Mouse (Mus musculus): Measurements from ENCODE around the gene Gna11. TPM values are rescaled to one million over a fixed set of nuclear protein-coding genes. Genes with fewer than 3 reads are reported as not detected.

Gna11 gene
- polyA plus RNA-seq, 1 experiment from 2014 or later, result 20.3 TPM

- no peak overlapping the region for H3K4me2 ChIP-seq
- WGBS (ENCODE audit: insufficient replicate concordance), result 81% methylated on average over 5 of the region's 5 CpGs
- H3K9me3 ChIP-seq (replicated peaks), result no peaks in the 10 kb centered on the region
- ATAC-seq (ENCODE audit: insufficient read depth), result no peak
- H3K4me1 ChIP-seq (replicated peaks), result peaks cover 30% of the 10 kb centered on the region
- H3K4me3 ChIP-seq (replicated peaks), result no peak overlapping the region
- no peaks in the 10 kb centered on the region for H3K36me3 ChIP-seq (replicated peaks)
- no peaks in the 10 kb centered on the region for H3K27me3 ChIP-seq
- no peak overlapping the region for H3K9ac ChIP-seq
- no peak overlapping the region for H3K27ac ChIP-seq (replicated peaks)
Measured at GRCm38 (mm10) chr10:81553232-81553631, 8.2 kb upstream of the Gna11 start.

GRCm38 (mm10) chr10:81551597-81552102 is 6.7 kb upstream of the Gna11 start:
- Histone ChIP-seq H3K9me3 (replicated peaks) (no peaks in the 10 kb centered on the region), H3K27me3 (no peaks in the 10 kb centered on the region), H3K4me3 (replicated peaks) (no peak overlapping the region), H3K27ac (replicated peaks) (peak overlapping the region; percentile 41), H3K36me3 (replicated peaks) (no peaks in the 10 kb centered on the region), H3K4me1 (replicated peaks) (peaks cover 38% of the 10 kb centered on the region), H3K9ac (no peak overlapping the region), H3K4me2 (peak overlapping the region; percentile 29)
- ATAC-seq (ENCODE audit: insufficient read depth), result peak; percentile 56
- 2% methylated on average over 12 of the region's 12 CpGs for WGBS (ENCODE audit: insufficient replicate concordance)

GRCm38 (mm10) chr10:81550257-81550656 is 5.3 kb upstream of the Gna11 start:
- WGBS (ENCODE audit: insufficient replicate concordance), result 6% methylated on average over 7 of the region's 7 CpGs
- ATAC-seq (ENCODE audit: insufficient read depth), result no peak
- Histone ChIP-seq H3K4me1 (replicated peaks) (peaks cover 52% of the 10 kb centered on the region), H3K9ac (no peak overlapping the region), H3K27ac (replicated peaks) (no peak overlapping the region), H3K4me2 (no peak overlapping the region), H3K36me3 (replicated peaks) (no peaks in the 10 kb centered on the region), H3K9me3 (replicated peaks) (no peaks in the 10 kb centered on the region), H3K27me3 (no peaks in the 10 kb centered on the region), H3K4me3 (replicated peaks) (no peak overlapping the region)

- Histone ChIP-seq H3K27ac (replicated peaks) (no peak overlapping the region), H3K4me2 (no peak overlapping the region), H3K9me3 (replicated peaks) (no peaks in the 10 kb centered on the region), H3K36me3 (replicated peaks) (no peaks in the 10 kb centered on the region), H3K4me1 (replicated peaks) (peaks cover 59% of the 10 kb centered on the region), H3K4me3 (replicated peaks) (no peak overlapping the region), H3K27me3 (no peaks in the 10 kb centered on the region), H3K9ac (no peak overlapping the region)
- WGBS (ENCODE audit: insufficient replicate concordance), result 64% methylated on average over 5 of the region's 5 CpGs
- ATAC-seq (ENCODE audit: insufficient read depth), result no peak
Measured at GRCm38 (mm10) chr10:81548944-81549343, 4.0 kb upstream of the Gna11 start.

GRCm38 (mm10) chr10:81546788-81547571 is 2.0 kb upstream of the Gna11 start:
- ATAC-seq (ENCODE audit: insufficient read depth), result no peak
- WGBS (ENCODE audit: insufficient replicate concordance), result 82% methylated on average over 13 of the region's 13 CpGs
- Histone ChIP-seq H3K36me3 (replicated peaks) (no peaks in the 10 kb centered on the region), H3K9me3 (replicated peaks) (no peaks in the 10 kb centered on the region), H3K4me1 (replicated peaks) (peaks cover 73% of the 10 kb centered on the region), H3K27me3 (no peaks in the 10 kb centered on the region), H3K4me2 (peak overlapping the region; percentile 95; the same call in 1 of the 2 replicates), H3K27ac (replicated peaks) (peak overlapping the region; percentile 94), H3K9ac (0 out of 2 replicates have a peak overlapping the region, but pooled peaks have one; percentile 27), H3K4me3 (replicated peaks) (no peak overlapping the region)

- Histone ChIP-seq H3K4me1 (replicated peaks) (peaks cover 73% of the 10 kb centered on the region), H3K9me3 (replicated peaks) (no peaks in the 10 kb centered on the region), H3K4me2 (peak overlapping the region; percentile 95), H3K36me3 (replicated peaks) (no peaks in the 10 kb centered on the region), H3K27ac (replicated peaks) (peak overlapping the region; percentile 94), H3K27me3 (no peaks in the 10 kb centered on the region), H3K9ac (peak overlapping the region; percentile 27; the same call in 1 of the 2 replicates), H3K4me3 (replicated peaks) (no peak overlapping the region)
- WGBS (ENCODE audit: insufficient replicate concordance), result 14% methylated on average over 5 of the region's 5 CpGs
- peak; percentile 11 for ATAC-seq (ENCODE audit: insufficient read depth)
Measured at GRCm38 (mm10) chr10:81546332-81546731, 1.3 kb upstream of the Gna11 start.

GRCm38 (mm10) chr10:81544296-81545160 is 462 bp downstream of the Gna11 start:
- H3K4me2 ChIP-seq, result peak overlapping the region; percentile 95
- H3K27ac ChIP-seq (replicated peaks), result peak overlapping the region; percentile 94
- peak; percentile 9; the same call in 1 of the 2 replicates for ATAC-seq (ENCODE audit: insufficient read depth)
- WGBS (ENCODE audit: insufficient replicate concordance), result under 1% methylated on average over 93 of the region's 93 CpGs
- peak overlapping the region; percentile 88 for H3K9ac ChIP-seq
- peak overlapping the region; percentile 84 for H3K4me3 ChIP-seq (replicated peaks)
- peaks cover 71% of the 10 kb centered on the region for H3K4me1 ChIP-seq (replicated peaks)
- no peaks in the 10 kb centered on the region for H3K9me3 ChIP-seq (replicated peaks)
- H3K36me3 ChIP-seq (replicated peaks), result peaks cover 4% of the 10 kb centered on the region; the same call in 1 of the 2 replicates
- H3K27me3 ChIP-seq, result no peaks in the 10 kb centered on the region

GRCm38 (mm10) chr10:81543633-81544032 is 1.4 kb downstream of the Gna11 start:
- H3K9me3 ChIP-seq (replicated peaks), result no peaks in the 10 kb centered on the region
- peaks cover 13% of the 10 kb centered on the region for H3K36me3 ChIP-seq (replicated peaks)
- no peaks in the 10 kb centered on the region for H3K27me3 ChIP-seq
- peak overlapping the region; percentile 95 for H3K4me2 ChIP-seq
- peaks cover 71% of the 10 kb centered on the region for H3K4me1 ChIP-seq (replicated peaks)
- peak overlapping the region; percentile 94; the same call in 1 of the 2 replicates for H3K27ac ChIP-seq (replicated peaks)
- 71% methylated on average over 1 of the region's 1 CpGs for WGBS (ENCODE audit: insufficient replicate concordance)
- peak overlapping the region; percentile 84 for H3K4me3 ChIP-seq (replicated peaks)
- no peak for ATAC-seq (ENCODE audit: insufficient read depth)
- H3K9ac ChIP-seq, result peak overlapping the region; percentile 88

GRCm38 (mm10) chr10:81542727-81543460 is 2.1 kb downstream of the Gna11 start:
- Histone ChIP-seq H3K4me3 (replicated peaks) (peak overlapping the region; percentile 84; the same call in 1 of the 2 replicates), H3K9ac (peak overlapping the region; percentile 88; the same call in 1 of the 2 replicates), H3K27me3 (no peaks in the 10 kb centered on the region), H3K27ac (replicated peaks) (no peak overlapping the region; the same call in none of the 2 replicates), H3K9me3 (replicated peaks) (no peaks in the 10 kb centered on the region), H3K4me2 (peak overlapping the region; percentile 95), H3K4me1 (replicated peaks) (peaks cover 73% of the 10 kb centered on the region), H3K36me3 (replicated peaks) (peaks cover 14% of the 10 kb centered on the region)
- no peak for ATAC-seq (ENCODE audit: insufficient read depth)
- 66% methylated on average over 7 of the region's 7 CpGs for WGBS (ENCODE audit: insufficient replicate concordance)

- WGBS (ENCODE audit: insufficient replicate concordance), result 66% methylated on average over 10 of the region's 10 CpGs
- no peak overlapping the region for H3K9ac ChIP-seq
- H3K36me3 ChIP-seq (replicated peaks), result peaks cover 14% of the 10 kb centered on the region
- H3K27me3 ChIP-seq, result no peaks in the 10 kb centered on the region
- H3K4me1 ChIP-seq (replicated peaks), result peaks cover 71% of the 10 kb centered on the region
- no peak for ATAC-seq (ENCODE audit: insufficient read depth)
- no peaks in the 10 kb centered on the region for H3K9me3 ChIP-seq (replicated peaks)
- H3K4me3 ChIP-seq (replicated peaks), result 0 out of 2 replicates have a peak overlapping the region, but pooled peaks have one; percentile 84
- H3K4me2 ChIP-seq, result peak overlapping the region; percentile 95
- H3K27ac ChIP-seq (replicated peaks), result peak overlapping the region; percentile 52
Measured at GRCm38 (mm10) chr10:81541803-81542202, 3.2 kb downstream of the Gna11 start.
